Mouse (Mus musculus): ENCODE results near the gene Coro6.

The Coro6 gene

GRCm38 (mm10) chr11:77508068-77509021 lies 46.1 kb downstream of the Coro6 start:
- ATAC-seq (ENCODE audit: insufficient number of reproducible peaks, low FRiP score, low TSS enrichment): 0 out of 2 replicates have a peak, but pooled peaks have one; percentile 9

- ATAC-seq (ENCODE audit: insufficient number of reproducible peaks, low FRiP score, low TSS enrichment): no peak
These were observed 49.1 kb downstream of the Coro6 start for GRCm38 (mm10) chr11:77511336-77511735.

GRCm38 (mm10) chr11:77512891-77513810 lies 50.9 kb downstream of the Coro6 start:
- 0 out of 2 replicates have a peak, but pooled peaks have one; percentile 36 for ATAC-seq (ENCODE audit: insufficient number of reproducible peaks, low FRiP score, low TSS enrichment)

- ATAC-seq (ENCODE audit: insufficient number of reproducible peaks, low FRiP score, low TSS enrichment): no peak
These were observed 51.6 kb downstream of the Coro6 start for GRCm38 (mm10) chr11:77513811-77514170.

- no peak for ATAC-seq (ENCODE audit: insufficient number of reproducible peaks, low FRiP score, low TSS enrichment)
These were observed 52.1 kb downstream of the Coro6 start for GRCm38 (mm10) chr11:77514281-77514831.

- ATAC-seq (ENCODE audit: insufficient number of reproducible peaks, low FRiP score, low TSS enrichment): peak; percentile 42; the same call in 1 of the 2 replicates
These were observed 52.8 kb downstream of the Coro6 start, which contains the start of gene Abhd15 for GRCm38 (mm10) chr11:77514832-77515636. Gene Abhd15 (plus strand): TSS chr11:77515121.

GRCm38 (mm10) chr11:77515637-77516552 lies 53.7 kb downstream of the Coro6 start, which contains the start of gene Trp53i13:
Gene Trp53i13 (minus strand): TSS chr11:77515980.
- ATAC-seq (ENCODE audit: insufficient number of reproducible peaks, low FRiP score, low TSS enrichment): no peak

- ATAC-seq (ENCODE audit: insufficient number of reproducible peaks, low FRiP score, low TSS enrichment): no peak
These were observed 54.6 kb downstream of the Coro6 start for GRCm38 (mm10) chr11:77516553-77517425.

GRCm38 (mm10) chr11:77518051-77518798 lies 56.0 kb downstream of the Coro6 start:
- ATAC-seq (ENCODE audit: insufficient number of reproducible peaks, low FRiP score, low TSS enrichment): no peak

- ATAC-seq (ENCODE audit: insufficient number of reproducible peaks, low FRiP score, low TSS enrichment): no peak
These were observed 56.8 kb downstream of the Coro6 start, which contains the start of gene Gm10392 for GRCm38 (mm10) chr11:77519043-77519442. Gene Gm10392 (minus strand): TSS chr11:77519198.
